Mouse (Mus musculus): ENCODE measurements around the gene Fuca2.

The Fuca2 gene

GRCm38 (mm10) chr10:13536706-13537105 lies 37.4 kb downstream of the Fuca2 start:
- no peak for DNase-seq

- DNase-seq = no peak
Measured at GRCm38 (mm10) chr10:13539769-13540333, 40.5 kb downstream of the Fuca2 start.

GRCm38 (mm10) chr10:13541721-13542120 lies 42.4 kb downstream of the Fuca2 start:
- DNase-seq = no peak

GRCm38 (mm10) chr10:13552646-13553497 lies 53.5 kb downstream of the Fuca2 start, which contains the start of the genes Adat2 and Pex3:
Gene Adat2 (plus strand): TSS chr10:13552894.
Gene Pex3 (minus strand): TSS chr10:13553142.
- DNase-seq = peak; percentile 80 to 89

GRCm38 (mm10) chr10:13553498-13553985 lies 54.2 kb downstream of the Fuca2 start:
- no peak for DNase-seq

- DNase-seq = no peak
Measured at GRCm38 (mm10) chr10:13554316-13554715, 55.0 kb downstream of the Fuca2 start.

- no peak for DNase-seq
Measured at GRCm38 (mm10) chr10:13560014-13560674, 60.8 kb downstream of the Fuca2 start.

- DNase-seq = peak; percentile 62 to 83
Measured at GRCm38 (mm10) chr10:13564364-13565079, 65.2 kb downstream of the Fuca2 start.

- no peak for DNase-seq
Measured at GRCm38 (mm10) chr10:13565080-13565448, 65.7 kb downstream of the Fuca2 start.

- DNase-seq = no peak
Measured at GRCm38 (mm10) chr10:13566393-13566792, 67.1 kb downstream of the Fuca2 start.
